Mouse (Mus musculus) gastrocnemius, postnatal 36 days (tissue): ENCODE data around the gene Cyp26c1. TPM values are rescaled to one million over a fixed set of nuclear protein-coding genes. Genes with fewer than 3 reads are reported as not detected.
A peak's percentile ranks its signal among the peaks of the same experiment; 100 is the strongest.

Experiments used
- DNase-seq, 2 experiments: peaks; one replicate each; pipeline ENCODE4 v3.0.0; 2022
- intact Hi-C: fragments of 180-260 bp; cut with DNase I; formaldehyde crosslinking; loops from one replicate; pipeline ENCODE4 v1.15.1; 2025
- total RNA-seq, 2 experiments: library from RNA; stranded (reverse); gene quantifications; 2 replicates each; pipeline ENCODE4 v1.2.3; 2021

Gene Cyp26c1
- total RNA-seq, 2 experiments from 2014 or later, result not detected

GRCm38 (mm10) chr19:37697651-37698272 lies 12.4 kb downstream of the Cyp26c1 start, which contains the start of gene Cyp26a1:
Cyp26a1 (plus strand) TSS chr19:37697798.
- DNase-seq, result no peak
- intact Hi-C loops, result no loop called here

GRCm38 (mm10) chr19:37698273-37699160 lies 13.1 kb downstream of the Cyp26c1 start:
- DNase-seq, result no peak
- intact Hi-C loops, result no loop called here

- intact Hi-C loops, result no loop called here
- no peak for DNase-seq
Observed at GRCm38 (mm10) chr19:37699711-37700110, 14.3 kb downstream of the Cyp26c1 start.

GRCm38 (mm10) chr19:37702377-37703076 lies 17.1 kb downstream of the Cyp26c1 start:
- no peak for DNase-seq
- intact Hi-C loops, result loop anchor here (1.0 kb wide), 1 partner anchor 185 kb away; no protein-coding TSS in a partner anchor

- intact Hi-C loops, result loop anchor here (1.0 to 2.0 kb wide), 2 partner anchors 183 to 233 kb away; no protein-coding TSS in a partner anchor
- peak; percentile 43 to 61 for DNase-seq
Observed at GRCm38 (mm10) chr19:37703902-37704509, 18.6 kb downstream of the Cyp26c1 start.

GRCm38 (mm10) chr19:37705722-37706121 lies 20.3 kb downstream of the Cyp26c1 start:
- intact Hi-C loops, result loop anchor here (2.0 kb wide), 1 partner anchor 231 kb away; no protein-coding TSS in a partner anchor
- DNase-seq, result no peak

- no peak for DNase-seq
Observed at GRCm38 (mm10) chr19:37714681-37715080, 29.3 kb downstream of the Cyp26c1 start.

GRCm38 (mm10) chr19:37715980-37716379 lies 30.6 kb downstream of the Cyp26c1 start:
- intact Hi-C loops, result no loop called here
- no peak for DNase-seq

More at GRCm38 (mm10) chr19:37714681-37715080, 29.3 kb downstream of the Cyp26c1 start:
- intact Hi-C loops, result no loop called here

- intact Hi-C loops, result no loop called here
Observed at GRCm38 (mm10) chr19:37716524-37717175, 31.3 kb downstream of the Cyp26c1 start.

GRCm38 (mm10) chr19:37719166-37719565 lies 33.8 kb downstream of the Cyp26c1 start:
- no peak for DNase-seq
- intact Hi-C loops, result no loop called here

More at GRCm38 (mm10) chr19:37716524-37717175, 31.3 kb downstream of the Cyp26c1 start:
- DNase-seq, result no peak

- DNase-seq, result no peak
- intact Hi-C loops, result no loop called here
Observed at GRCm38 (mm10) chr19:37724591-37724990, 39.2 kb downstream of the Cyp26c1 start.

- intact Hi-C loops, result no loop called here
- no peak for DNase-seq
Observed at GRCm38 (mm10) chr19:37726585-37726984, 41.2 kb downstream of the Cyp26c1 start.

- intact Hi-C loops, result no loop called here
- DNase-seq, result no peak
Observed at GRCm38 (mm10) chr19:37727366-37727765, 42.0 kb downstream of the Cyp26c1 start.

GRCm38 (mm10) chr19:37735426-37735825 lies 50.0 kb downstream of the Cyp26c1 start:
- DNase-seq, result no peak
- intact Hi-C loops, result no loop called here

- intact Hi-C loops, result no loop called here
Observed at GRCm38 (mm10) chr19:37738575-37738974, 53.2 kb downstream of the Cyp26c1 start.

GRCm38 (mm10) chr19:37740043-37740442 lies 54.7 kb downstream of the Cyp26c1 start:
- intact Hi-C loops, result no loop called here
- no peak for DNase-seq

More at GRCm38 (mm10) chr19:37738575-37738974, 53.2 kb downstream of the Cyp26c1 start:
- DNase-seq, result no peak
